Mouse (Mus musculus): ENCODE results near the gene Gpr89. TPM values are rescaled to one million over a fixed set of nuclear protein-coding genes. Genes with fewer than 3 reads are reported as not detected.

The Gpr89 gene
- total and polyA plus RNA-seq, 2 experiments from 2014 or later = 24.1 to 34.8 TPM

DNA sequence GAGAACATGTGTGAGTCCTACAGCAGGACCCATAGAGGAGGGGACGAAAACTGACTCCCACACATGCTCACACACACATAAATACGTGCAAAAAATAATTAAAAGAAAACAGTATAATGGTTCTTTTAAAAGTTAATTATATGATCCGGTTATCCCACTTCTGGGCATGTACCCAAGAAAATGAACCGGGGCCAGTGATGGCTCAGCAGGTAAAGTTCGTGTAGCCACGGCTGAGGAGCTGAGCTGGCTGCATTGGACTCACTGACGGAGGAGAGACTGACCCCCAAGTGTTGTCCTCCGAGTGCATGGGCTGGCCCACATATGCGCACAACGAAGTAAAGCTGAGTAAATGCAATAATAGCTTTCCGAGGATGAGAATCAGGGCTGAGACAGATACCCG, 80.5 kb downstream of the Gpr89 start:
- no peaks in the 10 kb centered on the region for H3K27me3 ChIP-seq (ENCODE audit: insufficient read depth, low read length)
- no peaks in the 10 kb centered on the region for H3K9me3 ChIP-seq (ENCODE audit: low read length)
- H3K4me1 ChIP-seq (ENCODE audit: insufficient read depth) = no peaks in the 10 kb centered on the region
- TF ChIP-seq CTCF (IDR thresholded peaks at IDR 0.05; ENCODE audit: low read depth) = no peak
- DNase-seq (no peak), ATAC-seq (no peak)
- H3K9ac ChIP-seq = no peak overlapping the region
- WGBS = 65% methylated on average over 12 of the region's 12 CpGs
- no peak overlapping the region for H3K27ac ChIP-seq (ENCODE audit: low read depth, low read length)
- no peak overlapping the region for H3K4me3 ChIP-seq (ENCODE audit: low read depth, low read length)
- no peaks in the 10 kb centered on the region for H3K36me3 ChIP-seq (ENCODE audit: insufficient read depth)
- no peak overlapping the region for H3K4me2 ChIP-seq (ENCODE audit: low read depth)

- no peak for TF ChIP-seq CTCF (IDR thresholded peaks at IDR 0.05; ENCODE audit: low read depth)
These were observed 81.4 kb downstream of the Gpr89 start for GRCm38 (mm10) chr3:96823701-96824100.

GRCm38 (mm10) chr3:96821581-96821980, 83.6 kb downstream of the Gpr89 start:
- no peak overlapping the region for H3K4me2 ChIP-seq (ENCODE audit: low read depth)
- DNase-seq (no peak), ATAC-seq (no peak)
- H3K27me3 ChIP-seq (ENCODE audit: insufficient read depth, low read length) = no peaks in the 10 kb centered on the region
- H3K4me1 ChIP-seq (ENCODE audit: insufficient read depth) = no peaks in the 10 kb centered on the region
- H3K9me3 ChIP-seq (ENCODE audit: low read length) = no peaks in the 10 kb centered on the region
- H3K36me3 ChIP-seq (ENCODE audit: insufficient read depth) = no peaks in the 10 kb centered on the region
- H3K4me3 ChIP-seq (ENCODE audit: low read depth, low read length) = no peak overlapping the region
- no peak for TF ChIP-seq CTCF (IDR thresholded peaks at IDR 0.05; ENCODE audit: low read depth)
- H3K27ac ChIP-seq (ENCODE audit: low read depth, low read length) = no peak overlapping the region
- H3K9ac ChIP-seq = no peak overlapping the region
- WGBS = 88% methylated on average over 4 of the region's 4 CpGs

More at GRCm38 (mm10) chr3:96823701-96824100, 81.4 kb downstream of the Gpr89 start:
- Histone ChIP-seq H3K27me3 (ENCODE audit: insufficient read depth, low read length) (no peaks in the 10 kb centered on the region), H3K36me3 (ENCODE audit: insufficient read depth) (no peaks in the 10 kb centered on the region), H3K4me1 (ENCODE audit: insufficient read depth) (no peaks in the 10 kb centered on the region), H3K9me3 (ENCODE audit: low read length) (no peaks in the 10 kb centered on the region), H3K4me3 (ENCODE audit: low read depth, low read length) (no peak overlapping the region), H3K27ac (ENCODE audit: low read depth, low read length) (no peak overlapping the region), H3K9ac (no peak overlapping the region), H3K4me2 (ENCODE audit: low read depth) (no peak overlapping the region)
- no peak for ATAC-seq
- DNase-seq = no peak
- 72% methylated on average over 3 of the region's 3 CpGs for WGBS

DNA sequence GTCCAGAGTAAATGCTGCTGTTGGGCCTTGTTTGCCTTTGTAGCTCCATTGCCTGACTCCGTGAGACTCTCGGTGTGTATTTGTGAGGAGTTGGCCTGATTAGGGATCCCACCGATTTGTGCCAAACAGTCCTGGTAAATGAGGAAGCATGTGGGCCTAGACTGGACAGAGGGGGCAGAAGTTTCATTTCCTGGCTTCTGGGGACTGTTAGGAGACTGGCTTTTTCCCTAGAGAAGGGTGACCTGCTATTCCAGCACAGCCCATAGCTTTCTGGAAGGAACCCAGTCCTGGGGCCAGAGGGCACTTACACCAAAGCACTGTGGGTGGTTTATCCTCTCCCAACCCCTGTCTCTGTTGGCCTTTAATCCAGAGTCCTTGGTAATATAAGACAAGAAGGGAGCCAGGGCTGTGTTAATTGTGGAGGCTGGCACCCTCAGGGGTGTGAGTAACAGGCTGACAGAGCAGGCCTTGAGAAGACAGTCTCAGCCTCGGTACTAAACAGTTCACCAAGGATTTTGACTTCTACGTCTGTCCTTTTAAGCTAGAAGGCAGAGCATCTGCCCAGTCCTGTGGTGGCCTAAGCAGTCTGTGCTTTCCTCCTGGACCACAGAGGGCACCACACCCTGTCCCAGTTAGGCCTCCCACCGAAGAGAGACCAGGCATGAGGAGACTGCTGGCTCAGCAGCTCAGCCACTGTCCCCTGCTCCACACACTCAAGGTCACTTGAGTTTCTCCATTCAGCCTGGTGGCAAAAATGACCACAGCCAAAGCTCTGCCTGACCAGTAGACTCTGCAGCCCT, 84.8 kb downstream of the Gpr89 start:
- 83% methylated on average over 6 of the region's 6 CpGs for WGBS
- no peak overlapping the region for H3K4me3 ChIP-seq (ENCODE audit: low read depth, low read length)
- H3K27ac ChIP-seq (ENCODE audit: low read depth, low read length) = no peak overlapping the region
- ATAC-seq (no peak), DNase-seq (no peak)
- no peaks in the 10 kb centered on the region for H3K36me3 ChIP-seq (ENCODE audit: insufficient read depth)
- H3K4me2 ChIP-seq (ENCODE audit: low read depth) = no peak overlapping the region
- H3K27me3 ChIP-seq (ENCODE audit: insufficient read depth, low read length) = no peaks in the 10 kb centered on the region
- H3K9me3 ChIP-seq (ENCODE audit: low read length) = no peaks in the 10 kb centered on the region
- H3K9ac ChIP-seq = no peak overlapping the region
- H3K4me1 ChIP-seq (ENCODE audit: insufficient read depth) = no peaks in the 10 kb centered on the region
- no peak for TF ChIP-seq CTCF (IDR thresholded peaks at IDR 0.05; ENCODE audit: low read depth)

Other genes starting within 250 kb of the Gpr89 start
- gene Ankrd35, start 235.2 kb downstream of the Gpr89 start, total RNA-seq (2014; rRNA removed) = 4.6 and 7.1 TPM in 2 replicates
- 2.9 and 4.7 TPM in 2 replicates for gene Ankrd35, start 235.2 kb downstream of the Gpr89 start, polyA plus RNA-seq (2015; fragmentation: Nextera tagmentation; extraction: Ambion mirVana)
- 25.0 and 29.8 TPM in 2 replicates for gene Pias3, start 209.0 kb downstream of the Gpr89 start, total RNA-seq (2014; rRNA removed)
- 26.4 and 32.9 TPM in 2 replicates for gene Pias3, start 209.0 kb downstream of the Gpr89 start, polyA plus RNA-seq (2015; fragmentation: Nextera tagmentation; extraction: Ambion mirVana)
- gene Nudt17, start 196.8 kb downstream of the Gpr89 start, total RNA-seq (2014; rRNA removed) = 5.6 and 8.4 TPM in 2 replicates
- 11.0 and 11.7 TPM in 2 replicates for gene Nudt17, start 196.8 kb downstream of the Gpr89 start, polyA plus RNA-seq (2015; fragmentation: Nextera tagmentation; extraction: Ambion mirVana)
- 13.2 and 15.6 TPM in 2 replicates for gene Polr3c, start 177.7 kb downstream of the Gpr89 start, total RNA-seq (2014; rRNA removed)
- gene Polr3c, start 177.7 kb downstream of the Gpr89 start, polyA plus RNA-seq (2015; fragmentation: Nextera tagmentation; extraction: Ambion mirVana) = 19.5 and 28.4 TPM in 2 replicates
- 43.7 and 52.6 TPM in 2 replicates for gene Rnf115, start 177.7 kb downstream of the Gpr89 start, total RNA-seq (2014; rRNA removed)
- 58.2 and 63.6 TPM in 2 replicates for gene Rnf115, start 177.7 kb downstream of the Gpr89 start, polyA plus RNA-seq (2015; fragmentation: Nextera tagmentation; extraction: Ambion mirVana)
- gene Pdzk1, start 76.1 kb downstream of the Gpr89 start, total RNA-seq (2014; rRNA removed) = 2.0 TPM in 1 of 2 replicates, not detected in the other
- gene Pdzk1, start 76.1 kb downstream of the Gpr89 start, polyA plus RNA-seq (2015; fragmentation: Nextera tagmentation; extraction: Ambion mirVana) = 0.11 and 0.19 TPM in 2 replicates
- not detected in 2 replicates for gene Cd160, start 76.0 kb downstream of the Gpr89 start, total RNA-seq (2014; rRNA removed)
- gene Cd160, start 76.0 kb downstream of the Gpr89 start, polyA plus RNA-seq (2015; fragmentation: Nextera tagmentation; extraction: Ambion mirVana) = 0.08 and 0.10 TPM in 2 replicates
- gene Gja5, start 653 bp downstream of the Gpr89 start, total RNA-seq (2014; rRNA removed) = 1.2 and 1.5 TPM in 2 replicates
- gene Gja5, start 653 bp downstream of the Gpr89 start, polyA plus RNA-seq (2015; fragmentation: Nextera tagmentation; extraction: Ambion mirVana) = 0.93 and 1.3 TPM in 2 replicates
- not detected in 2 replicates for gene Gja8, start 20.7 kb upstream of the Gpr89 start, total RNA-seq (2014; rRNA removed)
- 0.02 and 0.04 TPM in 2 replicates for gene Gja8, start 20.7 kb upstream of the Gpr89 start, polyA plus RNA-seq (2015; fragmentation: Nextera tagmentation; extraction: Ambion mirVana)

All from forebrain, postnatal 0 days (tissue).